Mouse (Mus musculus) urinary bladder, adult 18-20 months (tissue): ENCODE results near the gene Ppfibp2.

ENCODE experiments used
- DNase-seq, 2 experiments: peaks; one replicate each; pipeline ENCODE4 v3.0.0; 2022; ENCODE audit warnings: low spot score in 2 of 2, mixed read lengths in 2 of 2

The Ppfibp2 gene

DNA sequence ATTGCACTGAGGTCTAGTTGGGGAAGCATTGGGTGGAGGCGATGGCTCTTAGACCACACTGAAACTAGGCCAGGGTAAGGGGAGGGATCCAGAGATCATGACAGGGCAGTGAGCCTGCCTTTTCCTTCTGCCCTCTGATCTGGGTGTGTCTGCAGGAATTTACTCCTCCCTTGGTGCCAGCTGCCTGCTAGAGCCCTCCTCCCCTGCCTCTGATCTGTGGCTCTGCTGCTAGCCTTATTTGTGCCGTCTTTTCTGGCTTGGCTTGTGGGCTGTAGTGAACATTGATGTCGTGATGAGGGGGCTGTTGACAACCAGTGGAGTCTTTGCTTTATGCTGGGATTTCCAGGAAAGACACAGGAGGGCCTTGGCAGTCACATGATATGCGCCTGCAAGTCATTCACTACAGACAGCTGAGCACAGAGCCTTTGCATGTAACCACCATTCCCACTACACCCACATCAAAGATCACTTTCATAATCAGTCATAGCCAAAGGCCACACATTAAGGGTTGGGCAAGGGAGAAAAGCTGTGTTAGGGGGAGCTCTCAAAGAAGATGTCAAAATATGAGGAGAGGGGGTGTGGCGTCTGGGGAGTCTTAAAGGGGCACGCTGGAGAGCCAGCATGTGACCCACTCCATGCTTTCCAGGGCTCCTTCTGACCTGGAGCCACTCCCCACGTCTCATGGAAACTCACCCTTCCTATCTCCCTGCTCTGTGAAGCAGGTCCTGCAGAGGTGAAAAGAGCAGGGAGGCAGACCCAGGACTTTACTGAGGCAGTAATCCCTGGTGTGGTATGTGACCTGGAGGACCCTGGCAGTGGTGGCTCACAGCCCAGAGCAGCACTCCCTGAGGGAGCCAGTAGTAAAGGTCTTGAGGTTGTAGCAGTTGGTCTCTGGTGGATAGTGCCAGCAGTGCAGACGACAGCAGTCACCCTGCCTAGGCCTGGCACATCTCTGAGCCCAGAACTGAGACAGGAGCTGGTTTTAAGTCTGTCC lies 69.4 kb downstream of the Ppfibp2 start:
- no peak for DNase-seq

GRCm38 (mm10) chr7:107665221-107665585 lies 70.2 kb downstream of the Ppfibp2 start:
- no peak for DNase-seq

DNA sequence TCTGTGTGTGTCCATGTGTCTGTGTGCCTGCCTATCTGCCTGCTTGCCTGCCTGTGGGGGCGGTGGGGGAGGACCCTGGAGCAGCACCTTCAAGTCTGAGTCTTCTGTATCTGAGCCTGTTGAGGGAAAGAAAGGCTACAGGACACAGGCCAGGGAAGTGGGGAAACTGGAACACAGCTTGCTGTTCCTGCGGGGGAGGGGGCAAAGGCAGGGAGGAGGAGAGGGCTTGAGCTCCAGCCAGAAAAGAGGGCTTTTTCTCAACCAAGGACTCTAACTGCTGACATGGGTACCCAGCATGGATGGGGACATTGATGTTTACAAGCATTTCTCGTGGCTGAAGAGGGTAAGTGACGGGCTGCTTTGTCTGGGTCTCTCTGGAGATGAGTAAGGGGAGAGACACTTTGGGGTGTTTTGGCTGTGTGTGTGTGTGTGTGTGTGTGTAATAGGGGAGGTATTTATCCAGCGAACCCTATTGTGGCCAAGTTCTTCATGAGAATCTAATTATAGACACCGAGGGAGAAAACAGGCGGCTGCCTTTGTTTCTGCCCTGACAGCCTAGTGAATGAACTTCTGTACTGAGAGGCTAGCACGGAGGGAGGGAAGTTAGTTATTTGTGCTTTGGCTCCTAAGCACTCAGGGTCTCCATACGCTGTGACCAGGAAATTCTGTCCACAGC lies 70.7 kb downstream of the Ppfibp2 start:
- DNase-seq = no peak

DNA sequence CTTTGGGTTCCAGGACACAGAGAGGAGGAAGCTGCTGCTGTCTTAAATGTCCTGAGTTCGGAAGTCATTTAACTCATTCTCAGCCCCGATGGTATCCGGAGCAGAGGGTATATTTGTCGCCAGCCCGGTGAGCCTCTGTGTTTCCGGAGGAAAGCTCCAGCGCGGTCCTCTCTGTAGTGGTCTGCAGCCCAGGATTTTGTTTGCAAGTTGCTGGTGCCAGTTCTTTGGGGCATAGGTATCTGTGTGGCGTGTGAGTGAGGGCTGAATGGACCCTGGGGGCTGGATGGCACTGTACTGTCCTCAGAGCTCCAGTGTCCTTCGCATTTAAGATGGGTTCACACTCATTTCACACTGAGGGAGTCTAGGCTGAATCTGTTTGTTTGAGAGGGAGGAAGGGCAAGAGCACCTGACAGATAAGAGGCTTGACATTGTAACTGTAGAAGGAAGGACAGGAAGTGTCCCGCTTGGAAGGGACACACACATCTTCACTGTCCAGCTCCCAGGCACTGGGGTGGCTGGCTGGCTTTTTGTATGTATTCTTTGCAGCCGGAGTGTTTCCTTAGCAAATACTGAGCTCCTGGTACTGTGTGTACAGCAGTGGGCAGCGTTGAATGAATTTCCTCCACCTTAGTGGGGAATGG lies 71.4 kb downstream of the Ppfibp2 start:
- DNase-seq = no peak

DNA sequence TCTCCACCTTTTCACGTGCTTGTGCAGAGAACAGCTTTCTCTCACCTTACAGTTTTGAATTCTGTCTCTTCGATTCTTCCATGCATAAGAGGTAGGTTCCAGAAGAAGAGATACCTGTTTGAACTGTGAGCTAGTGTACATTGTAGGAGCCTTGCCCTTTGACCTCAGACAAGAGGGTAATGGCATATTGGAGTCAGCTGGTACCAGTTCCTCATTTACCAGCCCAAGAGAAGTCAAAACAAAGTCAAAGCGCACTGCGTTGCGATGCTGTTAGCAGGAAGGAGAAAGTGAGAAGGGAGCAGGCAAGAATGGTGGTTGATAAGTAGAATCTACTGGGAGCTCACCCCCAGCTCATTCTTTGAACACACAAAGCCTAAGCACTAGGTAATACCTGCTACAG lies 73.5 kb downstream of the Ppfibp2 start:
- no peak for DNase-seq

DNA sequence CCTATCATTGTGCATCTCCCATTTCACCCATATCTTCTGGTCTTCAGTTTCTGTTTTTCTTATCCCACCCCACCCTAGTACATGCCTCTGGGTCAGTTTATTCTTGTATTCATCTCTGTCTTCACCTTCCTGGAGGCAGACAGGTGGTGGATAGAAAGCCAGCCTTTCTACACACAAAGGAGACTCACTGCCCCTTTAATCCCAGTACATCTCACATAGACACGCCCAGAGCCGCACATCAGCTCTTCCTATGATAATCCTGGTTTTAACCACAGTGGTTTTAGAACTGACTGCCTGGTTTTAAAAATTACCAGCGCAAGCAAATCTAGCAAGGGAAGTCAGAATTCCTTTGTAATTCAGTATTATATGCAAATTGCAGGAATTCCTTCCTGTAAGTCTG lies 80.2 kb downstream of the Ppfibp2 start:
- DNase-seq = no peak

GRCm38 (mm10) chr7:107680151-107680852 lies 85.3 kb downstream of the Ppfibp2 start:
- DNase-seq = no peak

- DNase-seq = no peak
Observed at GRCm38 (mm10) chr7:107681306-107681705, 86.3 kb downstream of the Ppfibp2 start.

DNA sequence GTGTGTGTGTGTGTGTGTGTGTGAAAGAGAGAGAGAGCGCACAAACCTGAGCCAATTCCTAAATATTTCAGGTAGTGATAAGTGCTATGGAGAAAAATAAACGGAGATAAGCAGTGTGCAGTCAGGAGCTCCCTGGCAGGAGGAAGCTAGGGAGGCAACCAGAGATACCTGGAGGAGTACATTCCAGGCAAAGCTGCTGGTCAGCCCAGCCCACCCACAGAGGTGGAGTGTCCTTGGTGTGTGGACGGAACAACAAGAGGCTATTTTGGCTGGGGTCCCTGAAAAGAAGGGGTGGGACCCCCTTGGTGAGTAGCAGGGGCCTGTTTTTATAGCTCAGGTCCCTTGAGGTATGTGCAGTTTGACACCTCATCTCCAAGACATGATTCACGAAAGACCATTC lies 88.2 kb downstream of the Ppfibp2 start:
- DNase-seq = no peak

- no peak for DNase-seq
Observed at GRCm38 (mm10) chr7:107683622-107684021, 88.6 kb downstream of the Ppfibp2 start.

- DNase-seq = no peak
Observed at GRCm38 (mm10) chr7:107685238-107685954, 90.4 kb downstream of the Ppfibp2 start.

GRCm38 (mm10) chr7:107685955-107686285 lies 90.9 kb downstream of the Ppfibp2 start:
- DNase-seq = no peak

- no peak for DNase-seq
Observed at GRCm38 (mm10) chr7:107687412-107687811, 92.4 kb downstream of the Ppfibp2 start.

GRCm38 (mm10) chr7:107688040-107688439 lies 93.0 kb downstream of the Ppfibp2 start:
- DNase-seq = no peak

DNA sequence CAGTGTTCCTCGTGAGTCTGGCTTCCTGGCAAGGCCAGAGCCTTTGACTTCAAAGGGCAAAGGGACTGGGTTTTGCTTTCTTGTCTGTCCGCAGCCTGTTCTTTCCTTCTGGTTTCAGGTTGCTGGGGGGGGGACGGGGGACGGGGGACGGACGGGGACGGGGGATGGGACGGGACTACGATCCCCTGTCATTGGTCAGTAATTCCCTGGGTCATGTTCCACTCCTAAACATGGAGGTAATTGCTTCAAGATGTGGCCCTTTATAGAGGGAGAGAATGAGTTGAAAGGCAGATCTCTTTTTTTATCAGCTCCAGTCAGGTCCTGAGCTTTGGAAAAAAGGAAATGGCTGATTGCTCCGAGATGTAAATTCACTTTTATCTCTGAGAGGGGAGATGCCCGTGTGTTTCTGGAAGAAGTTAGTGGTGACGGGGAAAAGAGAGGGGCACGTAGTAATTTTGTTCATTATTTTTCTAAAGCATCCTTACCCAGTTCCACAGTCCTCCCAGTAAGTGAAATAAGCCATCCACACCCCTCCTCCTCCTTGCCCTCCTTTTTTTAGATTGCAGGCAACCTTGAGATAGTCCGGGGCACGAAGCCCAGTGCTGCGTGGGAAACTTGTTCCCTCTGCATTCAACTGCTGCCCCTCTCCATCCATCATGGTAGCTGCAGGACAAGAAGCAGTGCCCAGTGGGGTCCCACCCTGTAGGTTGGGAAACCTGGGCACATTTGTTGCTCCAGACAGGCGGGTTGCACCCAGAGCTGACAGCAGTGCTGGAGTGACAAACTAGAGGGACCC lies 95.6 kb downstream of the Ppfibp2 start:
- no peak for DNase-seq

DNA sequence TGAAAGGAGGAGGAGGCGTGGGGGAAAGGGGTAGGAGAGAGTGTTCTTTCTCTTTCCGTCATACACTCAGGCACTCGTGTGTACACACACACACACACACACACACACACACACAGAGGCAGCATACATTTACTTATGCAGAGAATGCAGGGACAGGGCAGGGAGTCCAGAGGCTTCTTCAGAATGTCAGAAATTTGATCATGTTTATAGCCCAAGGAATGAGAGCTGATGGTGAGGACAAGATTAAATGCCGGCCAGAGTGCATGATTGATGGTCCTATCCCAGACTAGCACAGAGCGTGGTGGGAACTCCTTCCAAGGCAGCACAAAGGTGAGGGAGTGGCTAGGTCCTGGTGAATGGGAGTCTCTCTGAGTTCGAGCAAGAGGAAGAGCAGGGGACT lies 96.5 kb downstream of the Ppfibp2 start:
- no peak for DNase-seq

DNA sequence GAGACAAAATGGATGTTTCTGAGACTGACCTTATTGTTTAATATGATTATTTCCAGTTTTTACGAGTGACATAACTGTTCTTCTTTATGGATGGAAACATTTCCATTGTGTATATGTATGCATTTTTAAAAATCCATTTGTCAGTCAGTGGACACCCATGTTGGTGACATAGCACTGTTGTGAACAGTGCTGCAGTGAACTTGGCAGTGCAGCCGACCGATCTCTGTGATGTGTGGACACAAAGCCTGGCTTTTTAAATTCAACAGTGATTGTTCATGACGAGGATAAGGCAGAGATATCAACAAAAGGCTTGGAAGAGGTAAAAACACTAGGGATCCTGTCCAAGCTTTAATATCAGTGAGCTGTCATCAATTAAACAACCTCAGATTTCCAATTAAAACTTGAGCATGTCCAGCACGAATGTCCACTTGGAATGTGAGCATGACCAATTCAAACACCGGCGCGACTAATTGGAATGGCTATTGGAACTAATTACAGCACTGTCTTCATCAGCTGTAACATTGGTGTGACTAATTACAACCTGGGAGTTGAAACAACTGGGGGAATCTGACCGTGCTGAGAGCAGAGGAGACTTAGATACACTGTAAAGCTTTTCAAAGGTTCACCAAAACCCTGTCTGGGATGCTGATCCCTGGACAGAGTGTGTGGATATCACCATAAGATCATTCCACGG lies 99.4 kb downstream of the Ppfibp2 start:
- DNase-seq = no peak

GRCm38 (mm10) chr7:107697066-107697465 lies 102.1 kb downstream of the Ppfibp2 start:
- DNase-seq = no peak

- no peak for DNase-seq
Observed at GRCm38 (mm10) chr7:107699926-107700325, 104.9 kb downstream of the Ppfibp2 start.

- DNase-seq = no peak
Observed at GRCm38 (mm10) chr7:107700646-107701045, 105.6 kb downstream of the Ppfibp2 start.
